Mouse (Mus musculus) forebrain, postnatal 0 days (tissue): ENCODE measurements around the gene Tmem30b. TPM values are rescaled to one million over a fixed set of nuclear protein-coding genes. Genes with fewer than 3 reads are reported as not detected.
A peak's percentile ranks its signal among the peaks of the same experiment; 100 is the strongest.
"Not testable (repeated sequence)": the region's sequence is repeated elsewhere in the genome, so short reads cannot be mapped to it uniquely, and the experiment has no call there.

ENCODE experiments used
- ATAC-seq: fragments of 200-750 bp; cut with Nextera tagmentation; 2 replicates; pipeline ENCODE4 v1.8.0; 2017; ENCODE audit warnings: mild to moderate bottlenecking, moderate library complexity
- DNase-seq: peaks from one replicate; pipeline ENCODE4 v3.0.0-alpha.2; 2015
- H3K27ac ChIP-seq: fragments of 300-500 bp; sonication (generic); 2 replicates; pipeline ENCODE4 v1.5.1; 2014; ENCODE audit warnings: low read depth, mild to moderate bottlenecking, antibody characterized with exemption, low read length, moderate library complexity, mixed read lengths
- H3K27me3 ChIP-seq: fragments of 300-500 bp; sonication (generic); 2 replicates; pipeline ENCODE4 v1.6.1; 2014; ENCODE audit warnings: mild to moderate bottlenecking, low read length, mixed read lengths; ENCODE audit not compliant: insufficient read depth
- H3K36me3 ChIP-seq: fragments of 300-500 bp; sonication (generic); 2 replicates; pipeline ENCODE4 v1.6.1; 2014; ENCODE audit warnings: mild to moderate bottlenecking, moderate library complexity; ENCODE audit not compliant: insufficient read depth
- H3K4me1 ChIP-seq: fragments of 300-500 bp; sonication (generic); 2 replicates; pipeline ENCODE4 v1.6.1; 2014; ENCODE audit warnings: antibody characterized with exemption; ENCODE audit not compliant: insufficient read depth
- H3K4me2 ChIP-seq: fragments of 300-500 bp; sonication (generic); 2 replicates; pipeline ENCODE4 v1.6.1; 2014; ENCODE audit warnings: low read depth, mild to moderate bottlenecking, moderate library complexity
- H3K4me3 ChIP-seq: fragments of 300-500 bp; sonication (generic); 2 replicates; pipeline ENCODE4 v1.5.1; 2014; ENCODE audit warnings: low read depth, low read length, mixed read lengths
- H3K9ac ChIP-seq: fragments of 300-500 bp; sonication (generic); 2 replicates; pipeline ENCODE4 v1.6.1; 2014; ENCODE audit warnings: mild to moderate bottlenecking
- H3K9me3 ChIP-seq: fragments of 300-500 bp; sonication (generic); 2 replicates; pipeline ENCODE4 v1.6.1; 2016; ENCODE audit warnings: low read length
- CTCF ChIP-seq: sonication (generic); IDR thresholded peaks from 2 replicates; pipeline ENCODE4 v1.5.1; 2016; ENCODE audit warnings: antibody characterized with exemption, control low read depth, low read depth
- WGBS: fragments of 180-500 bp; shearing (Covaris S2); extraction: QIAGEN DNeasy Blood & Tissue Kit; methylation state at CpG from one replicate; pipeline ENCODE4 v1.1.7; 2014; 5-methylcytosine and 5-hydroxymethylcytosine counted together
- polyA plus RNA-seq: library from polyadenylated mRNA; unstranded; fragments of >200 nt; fragmentation: Nextera tagmentation; extraction: Ambion mirVana; gene quantifications from 2 replicates; pipeline ENCODE4 v1.2.1, GENCODE M21; 2015
- total RNA-seq: library from RNA; depleted of rRNA; stranded (reverse); fragments of >200 nt; gene quantifications from 2 replicates; pipeline ENCODE4 v1.2.3, GENCODE M21; 2014

Tmem30b gene
- total and polyA plus RNA-seq, 2 experiments from 2014 or later: 0.23 to 0.43 TPM

GRCm38 (mm10) chr12:73531889-73532479 is 14.2 kb downstream of the Tmem30b start:
- no peak for TF ChIP-seq CTCF
- Histone ChIP-seq H3K9me3 (no peaks in the 10 kb centered on the region), H3K4me3 (no peak overlapping the region), H3K27ac (no peak overlapping the region), H3K9ac (no peak overlapping the region), H3K4me2 (no peak overlapping the region), H3K36me3 (no peaks in the 10 kb centered on the region), H3K4me1 (no peaks in the 10 kb centered on the region), H3K27me3 (no peaks in the 10 kb centered on the region)
- 81% methylated on average over 11 of the region's 11 CpGs for WGBS
- no peak; the same call in 1 of the 2 replicates for ATAC-seq
- no peak for DNase-seq

GRCm38 (mm10) chr12:73529590-73529989 is 16.6 kb downstream of the Tmem30b start:
- no peak overlapping the region for H3K4me3 ChIP-seq
- 83% methylated on average over 11 of the region's 11 CpGs for WGBS

GRCm38 (mm10) chr12:73529131-73529530 is 17.1 kb downstream of the Tmem30b start:
- no peak for DNase-seq
- H3K9ac ChIP-seq: no peak overlapping the region
- H3K4me3 ChIP-seq: no peak overlapping the region
- no peak for TF ChIP-seq CTCF
- WGBS: 66% methylated on average over 9 of the region's 9 CpGs
- H3K27me3 ChIP-seq: no peaks in the 10 kb centered on the region
- no peak for ATAC-seq
- no peaks in the 10 kb centered on the region for H3K4me1 ChIP-seq
- H3K27ac ChIP-seq: no peak overlapping the region
- no peaks in the 10 kb centered on the region for H3K36me3 ChIP-seq
- no peaks in the 10 kb centered on the region for H3K9me3 ChIP-seq
- H3K4me2 ChIP-seq: no peak overlapping the region

More at GRCm38 (mm10) chr12:73529590-73529989, 16.6 kb downstream of the Tmem30b start:
- DNase-seq (no peak), ATAC-seq (no peak)
- no peaks in the 10 kb centered on the region for H3K27me3 ChIP-seq
- H3K4me1 ChIP-seq: no peaks in the 10 kb centered on the region
- H3K4me2 ChIP-seq: no peak overlapping the region
- H3K27ac ChIP-seq: no peak overlapping the region
- H3K36me3 ChIP-seq: no peaks in the 10 kb centered on the region
- no peaks in the 10 kb centered on the region for H3K9me3 ChIP-seq
- TF ChIP-seq CTCF: no peak
- no peak overlapping the region for H3K9ac ChIP-seq

GRCm38 (mm10) chr12:73528142-73528541 is 18.1 kb downstream of the Tmem30b start:
- not testable (repeated sequence) for DNase-seq, H3K4me2 ChIP-seq, H3K9me3 ChIP-seq, H3K4me1 ChIP-seq, H3K4me3 ChIP-seq, H3K27me3 ChIP-seq, H3K9ac ChIP-seq, ATAC-seq, H3K36me3 ChIP-seq, H3K27ac ChIP-seq
- WGBS: 88% methylated on average over 1 of the region's 1 CpGs

- 38% methylated on average over 8 of the region's 8 CpGs for WGBS
- Histone ChIP-seq H3K9ac (no peak overlapping the region), H3K27ac (no peak overlapping the region), H3K4me2 (no peak overlapping the region), H3K4me1 (no peaks in the 10 kb centered on the region), H3K36me3 (no peaks in the 10 kb centered on the region), H3K9me3 (no peaks in the 10 kb centered on the region), H3K4me3 (no peak overlapping the region), H3K27me3 (no peaks in the 10 kb centered on the region)
- no peak for TF ChIP-seq CTCF
- DNase-seq: no peak
- ATAC-seq: peak; percentile 43; the same call in 1 of the 2 replicates
Observed at GRCm38 (mm10) chr12:73525254-73525885, 20.8 kb downstream of the Tmem30b start.

- WGBS: 74% methylated on average over 12 of the region's 12 CpGs
- H3K27me3 ChIP-seq: no peaks in the 10 kb centered on the region
- ATAC-seq: no peak
Observed at GRCm38 (mm10) chr12:73523066-73523465, 23.1 kb downstream of the Tmem30b start.

GRCm38 (mm10) chr12:73521944-73522343 is 24.2 kb downstream of the Tmem30b start:
- Histone ChIP-seq H3K4me1 (no peaks in the 10 kb centered on the region), H3K9ac (no peak overlapping the region), H3K4me2 (no peak overlapping the region), H3K36me3 (no peaks in the 10 kb centered on the region), H3K9me3 (no peaks in the 10 kb centered on the region), H3K27me3 (no peaks in the 10 kb centered on the region), H3K4me3 (no peak overlapping the region), H3K27ac (no peak overlapping the region)
- TF ChIP-seq CTCF: no peak
- ATAC-seq (no peak), DNase-seq (no peak)
- WGBS: 29% methylated on average over 3 of the region's 3 CpGs

More at GRCm38 (mm10) chr12:73523066-73523465, 23.1 kb downstream of the Tmem30b start:
- TF ChIP-seq CTCF: no peak
- H3K9me3 ChIP-seq: no peaks in the 10 kb centered on the region
- H3K9ac ChIP-seq: no peak overlapping the region
- H3K36me3 ChIP-seq: no peaks in the 10 kb centered on the region
- H3K27ac ChIP-seq: no peak overlapping the region
- no peak for DNase-seq
- H3K4me2 ChIP-seq: no peak overlapping the region
- H3K4me3 ChIP-seq: no peak overlapping the region
- no peaks in the 10 kb centered on the region for H3K4me1 ChIP-seq
